Mouse (Mus musculus): Measurements from ENCODE around the gene 1700016D06Rik. TPM values are rescaled to one million over a fixed set of nuclear protein-coding genes. Genes with fewer than 3 reads are reported as not detected.
A peak's percentile ranks its signal among the peaks of the same experiment; 100 is the strongest.

The 1700016D06Rik gene
- total RNA-seq, 2 experiments from 2014 or later: not detected

- DNase-seq (ENCODE audit: low spot score in 2 of 2): peak; percentile 91 to 93
These were observed 65.2 kb downstream of the 1700016D06Rik start, which contains the start of gene Ankrd10 for GRCm38 (mm10) chr8:11635611-11636081. Ankrd10 (minus strand) TSS chr8:11635757.

GRCm38 (mm10) chr8:11635012-11635577 is 65.8 kb downstream of the 1700016D06Rik start:
- DNase-seq (ENCODE audit: low spot score in 2 of 2): peak; percentile 49 to 78

GRCm38 (mm10) chr8:11634331-11635011 is 66.4 kb downstream of the 1700016D06Rik start:
- DNase-seq (ENCODE audit: low spot score in 2 of 2): no peak

GRCm38 (mm10) chr8:11633414-11633813 is 67.4 kb downstream of the 1700016D06Rik start:
- no peak for DNase-seq (ENCODE audit: low spot score in 2 of 2)

- peak; percentile 53 to 66 for DNase-seq (ENCODE audit: low spot score in 2 of 2)
These were observed 68.5 kb downstream of the 1700016D06Rik start for GRCm38 (mm10) chr8:11632406-11632805.

GRCm38 (mm10) chr8:11629206-11629605 is 71.7 kb downstream of the 1700016D06Rik start:
- no peak for DNase-seq (ENCODE audit: low spot score in 2 of 2)

- DNase-seq (ENCODE audit: low spot score in 2 of 2): no peak
These were observed 72.2 kb downstream of the 1700016D06Rik start for GRCm38 (mm10) chr8:11628506-11629132.

GRCm38 (mm10) chr8:11627717-11628116 is 73.1 kb downstream of the 1700016D06Rik start:
- DNase-seq (ENCODE audit: low spot score in 2 of 2): no peak

GRCm38 (mm10) chr8:11625084-11625483 is 75.8 kb downstream of the 1700016D06Rik start:
- DNase-seq (ENCODE audit: low spot score in 2 of 2): no peak

GRCm38 (mm10) chr8:11619091-11619490 is 81.8 kb downstream of the 1700016D06Rik start:
- no peak for DNase-seq (ENCODE audit: low spot score in 2 of 2)

GRCm38 (mm10) chr8:11618063-11618462 is 82.8 kb downstream of the 1700016D06Rik start:
- DNase-seq (ENCODE audit: low spot score in 2 of 2): no peak

GRCm38 (mm10) chr8:11616294-11616693 is 84.6 kb downstream of the 1700016D06Rik start:
- DNase-seq (ENCODE audit: low spot score in 2 of 2): peak in 1 of 2 experiments; percentile 29

GRCm38 (mm10) chr8:11614126-11614835 is 86.6 kb downstream of the 1700016D06Rik start:
- no peak for DNase-seq (ENCODE audit: low spot score in 2 of 2)

- no peak for DNase-seq (ENCODE audit: low spot score in 2 of 2)
These were observed 92.0 kb downstream of the 1700016D06Rik start for GRCm38 (mm10) chr8:11608848-11609247.

Small RNAs within 50 kb of the gene (microRNA-seq; reads per million reads assigned to microRNA genes)
- gene Mir7238: 1.6 reads per million

Other genes with a start within 250 kb of the 1700016D06Rik start
- 10 to 100 TPM in 1 of 2 experiments, 1 to 10 TPM in 1; 8.7 to 10.9 TPM for gene Rab20, start 222.4 kb downstream of the 1700016D06Rik start, total RNA-seq (2021)
- gene Naxd, start 203.6 kb downstream of the 1700016D06Rik start, total RNA-seq (2021): 10 to 100 TPM; 74.2 to 77.2 TPM
- gene Cars2, start 150.3 kb downstream of the 1700016D06Rik start, total RNA-seq (2021): 10 to 100 TPM; 34.4 to 36.2 TPM
- 10 to 100 TPM; 46.7 to 50.0 TPM for gene Ing1, start 145.5 kb downstream of the 1700016D06Rik start, total RNA-seq (2021)
- gene Ankrd10, start 65.3 kb downstream of the 1700016D06Rik start, total RNA-seq (2021): 10 to 100 TPM; 86.5 to 97.9 TPM
- 10 to 100 TPM; 72.8 to 74.1 TPM for gene Arhgef7, start 26.7 kb upstream of the 1700016D06Rik start, total RNA-seq (2021)
- not detected for gene Tex29, start 139.4 kb upstream of the 1700016D06Rik start, total RNA-seq (2021)

Data from adrenal gland, postnatal 4 days (tissue).